Mouse (Mus musculus) gastrocnemius, adult 8-10 months (tissue): ENCODE measurements around the gene Cadm2. TPM values are rescaled to one million over a fixed set of nuclear protein-coding genes. Genes with fewer than 3 reads are reported as not detected.

Experiments used
- DNase-seq, 2 experiments: peaks; one replicate each; pipeline ENCODE4 v3.0.0; 2022; ENCODE audit warnings: low spot score in 2 of 2
- total RNA-seq, 4 experiments: library from RNA; stranded (reverse); gene quantifications; 2 replicates each; pipeline ENCODE4 v1.2.4; 2022

Cadm2 gene
- total RNA-seq, 4 experiments from 2014 or later: 0.09 to 2.5 (median 0.46) TPM

GRCm38 (mm10) chr16:67515549-67515948 lies 105.2 kb downstream of the Cadm2 start:
- no peak for DNase-seq

- DNase-seq: no peak
Observed at GRCm38 (mm10) chr16:67509079-67509478, 111.6 kb downstream of the Cadm2 start.

DNA sequence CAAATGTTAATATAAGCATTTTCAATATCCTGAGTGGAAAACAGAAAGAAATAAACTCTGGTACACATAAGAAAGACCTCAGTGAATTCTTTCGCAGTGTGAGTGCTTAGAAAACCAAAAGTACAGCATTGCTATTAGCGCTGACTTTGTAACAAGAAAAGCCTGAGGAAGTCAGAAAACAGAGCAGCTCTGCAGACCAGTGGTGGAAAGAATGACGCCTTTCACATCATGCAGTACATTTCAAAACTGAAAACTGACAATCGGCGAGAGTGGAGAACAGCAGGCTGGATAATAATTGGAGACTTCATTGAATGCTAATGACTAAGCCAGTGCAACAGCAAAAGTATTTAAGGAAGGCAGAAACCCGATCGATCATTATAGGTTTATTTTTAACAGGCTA lies 138.2 kb downstream of the Cadm2 start:
- no peak for DNase-seq

DNA sequence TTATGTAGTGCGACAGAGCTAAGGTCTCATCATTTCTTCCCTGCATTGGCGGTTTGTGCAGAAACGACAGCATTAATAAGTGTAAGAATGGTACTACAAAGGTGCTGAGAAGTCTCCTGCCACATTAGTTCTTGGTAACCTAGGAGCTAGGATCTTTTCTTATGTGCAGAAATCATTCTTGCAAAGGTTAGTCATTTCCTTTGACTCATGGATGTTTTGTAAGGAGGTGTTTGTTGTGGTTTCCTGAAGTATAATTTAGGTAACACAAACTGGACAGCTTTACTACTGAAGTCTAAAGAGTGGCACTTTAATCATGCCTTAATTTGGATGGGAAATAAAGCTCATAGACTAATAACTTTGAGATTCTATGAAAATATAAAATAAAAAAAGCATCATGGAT lies 153.7 kb downstream of the Cadm2 start:
- DNase-seq: no peak

DNA sequence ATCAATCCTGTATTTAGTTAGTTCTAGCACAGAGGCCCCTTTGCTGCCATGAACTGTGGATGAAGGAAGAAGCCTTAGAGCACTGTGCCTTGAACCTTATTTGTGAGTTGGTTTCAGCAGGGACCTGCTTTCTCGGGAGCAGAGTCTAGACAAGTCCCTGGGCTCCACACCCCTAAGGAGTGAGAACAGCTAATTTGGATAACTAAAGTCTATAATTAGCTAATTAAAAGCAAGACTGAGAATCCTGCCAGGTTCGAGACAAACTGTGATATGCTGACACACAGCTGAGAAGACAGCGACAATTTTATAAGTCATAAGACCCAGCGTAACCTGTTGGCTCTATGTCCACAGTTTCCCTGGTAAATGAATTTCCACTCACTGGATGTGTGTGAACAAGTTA lies 184.4 kb downstream of the Cadm2 start:
- no peak for DNase-seq

DNA sequence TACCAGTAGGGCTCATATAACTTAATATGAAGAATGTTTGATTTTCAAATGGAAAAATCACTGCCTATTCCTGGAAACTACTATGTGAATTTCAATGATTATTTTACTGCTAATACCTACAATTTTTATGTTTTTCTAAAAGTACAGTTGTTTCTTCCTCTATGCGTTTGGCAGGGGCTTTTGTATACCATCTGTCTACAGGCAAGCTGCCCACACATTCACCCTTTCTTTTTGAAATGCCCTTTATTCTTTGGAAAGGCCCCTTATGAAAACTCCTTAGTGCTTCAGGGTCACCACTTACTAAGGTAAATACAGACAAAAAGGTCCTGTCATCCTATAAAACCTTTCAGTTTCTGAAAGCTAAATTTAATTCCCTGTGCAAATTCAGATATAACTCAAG lies 195.3 kb downstream of the Cadm2 start:
- no peak for DNase-seq

DNA sequence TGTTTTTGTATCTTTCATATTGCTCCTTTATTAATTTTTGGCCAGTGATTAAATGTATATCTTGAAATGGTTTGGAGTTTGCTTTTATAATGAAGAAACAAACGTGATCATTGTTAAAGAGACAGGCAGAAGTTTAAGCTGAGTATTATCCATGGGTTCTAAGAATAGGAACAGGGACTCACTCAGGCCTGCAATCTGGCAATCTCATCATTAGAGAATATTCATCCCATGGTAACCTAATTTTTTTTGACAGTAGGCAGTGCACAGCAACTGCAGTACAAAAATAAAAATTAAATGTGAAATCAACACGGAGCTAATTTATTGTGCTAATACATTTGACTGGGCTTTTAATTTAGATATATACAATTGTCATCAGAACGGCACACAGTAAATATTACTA lies 209.8 kb downstream of the Cadm2 start:
- DNase-seq: no peak

GRCm38 (mm10) chr16:67410482-67410881 lies 210.2 kb downstream of the Cadm2 start:
- no peak for DNase-seq

- no peak for DNase-seq
Observed at GRCm38 (mm10) chr16:67367745-67368144, 253.0 kb downstream of the Cadm2 start.

DNA sequence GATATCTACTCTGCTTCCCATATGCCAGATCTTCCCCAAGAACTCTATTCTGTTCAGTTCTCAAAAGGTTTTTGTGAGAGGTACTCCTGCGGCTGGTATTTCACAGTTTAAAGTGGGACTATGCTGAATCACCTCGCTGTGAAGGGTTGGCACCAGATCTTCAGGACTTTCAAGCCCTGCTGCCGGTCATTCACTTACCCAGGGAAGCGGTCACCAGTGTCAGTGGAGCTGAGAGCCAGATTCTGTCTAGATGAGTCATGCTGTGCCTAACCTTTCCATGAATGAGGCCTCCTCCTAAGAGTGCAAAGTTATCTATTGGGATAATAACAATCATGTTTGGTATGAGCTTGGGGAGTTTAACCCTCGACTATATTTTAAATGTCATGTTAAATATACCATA lies 272.7 kb downstream of the Cadm2 start:
- no peak for DNase-seq

GRCm38 (mm10) chr16:67347561-67347960 lies 273.1 kb downstream of the Cadm2 start:
- no peak for DNase-seq

- no peak for DNase-seq
Observed at GRCm38 (mm10) chr16:67346621-67347290, 274.0 kb downstream of the Cadm2 start.

DNA sequence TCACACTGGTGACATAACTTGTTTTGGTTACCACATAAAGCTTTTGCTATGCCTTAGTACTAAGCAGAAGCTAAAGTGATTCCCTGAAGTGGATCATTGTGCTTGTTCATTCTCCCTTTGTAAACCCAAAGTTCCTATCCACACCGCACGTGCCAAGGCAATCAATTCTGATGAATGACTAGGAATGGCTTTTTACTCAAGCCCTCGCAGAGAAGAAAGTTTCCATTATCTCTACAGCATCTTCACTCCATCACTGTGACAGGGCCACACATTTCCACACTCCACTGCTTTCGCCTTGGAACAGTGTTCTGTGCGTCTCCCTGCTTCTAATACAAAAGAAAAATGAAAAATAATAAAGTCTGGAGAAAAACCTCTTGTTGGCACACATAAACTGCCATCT lies 276.5 kb downstream of the Cadm2 start:
- no peak for DNase-seq

- DNase-seq: no peak
Observed at GRCm38 (mm10) chr16:67311033-67311432, 309.7 kb downstream of the Cadm2 start.

DNA sequence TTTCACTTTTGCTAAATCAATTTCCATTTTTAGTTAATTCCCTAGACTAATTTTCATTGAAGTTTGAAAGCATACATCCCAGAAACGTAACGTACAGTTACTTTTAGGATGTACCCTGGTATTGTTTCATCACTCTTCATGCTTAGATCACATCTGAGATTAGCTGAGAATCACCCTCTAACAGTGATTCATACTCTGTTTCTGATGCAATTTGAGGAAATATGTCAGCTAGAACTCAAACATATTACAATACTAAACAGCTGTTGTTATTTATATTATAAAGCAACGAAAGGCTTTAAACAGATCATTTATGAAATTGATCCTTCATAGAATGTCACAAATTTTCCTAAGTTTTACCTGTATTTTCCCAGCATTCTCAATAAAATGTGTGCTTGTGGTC lies 336.0 kb downstream of the Cadm2 start:
- no peak for DNase-seq

DNA sequence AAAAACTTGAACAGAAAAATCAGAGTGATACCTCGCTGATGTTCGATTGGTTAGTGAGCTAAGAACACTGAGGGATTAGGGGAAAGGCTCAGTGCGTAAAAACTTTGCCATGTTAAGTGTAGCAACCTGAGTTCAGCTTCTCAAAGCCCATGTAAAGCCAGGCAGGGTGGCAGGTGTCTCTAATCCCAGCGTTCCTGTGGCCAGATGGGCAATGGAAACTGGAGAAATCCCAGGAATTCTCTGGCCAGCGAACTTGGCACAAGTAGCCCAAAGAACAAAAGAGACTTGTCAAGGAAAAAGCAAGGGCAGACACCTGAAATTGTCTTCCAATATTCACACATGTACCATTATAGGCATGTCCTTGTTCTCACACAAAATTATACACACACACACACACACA lies 377.1 kb downstream of the Cadm2 start:
- no peak for DNase-seq

- DNase-seq: no peak
Observed at GRCm38 (mm10) chr16:67234862-67235261, 385.8 kb downstream of the Cadm2 start.

GRCm38 (mm10) chr16:67226696-67227095 lies 394.0 kb downstream of the Cadm2 start:
- DNase-seq: no peak

- DNase-seq: no peak
Observed at GRCm38 (mm10) chr16:67203329-67203728, 417.4 kb downstream of the Cadm2 start.

DNA sequence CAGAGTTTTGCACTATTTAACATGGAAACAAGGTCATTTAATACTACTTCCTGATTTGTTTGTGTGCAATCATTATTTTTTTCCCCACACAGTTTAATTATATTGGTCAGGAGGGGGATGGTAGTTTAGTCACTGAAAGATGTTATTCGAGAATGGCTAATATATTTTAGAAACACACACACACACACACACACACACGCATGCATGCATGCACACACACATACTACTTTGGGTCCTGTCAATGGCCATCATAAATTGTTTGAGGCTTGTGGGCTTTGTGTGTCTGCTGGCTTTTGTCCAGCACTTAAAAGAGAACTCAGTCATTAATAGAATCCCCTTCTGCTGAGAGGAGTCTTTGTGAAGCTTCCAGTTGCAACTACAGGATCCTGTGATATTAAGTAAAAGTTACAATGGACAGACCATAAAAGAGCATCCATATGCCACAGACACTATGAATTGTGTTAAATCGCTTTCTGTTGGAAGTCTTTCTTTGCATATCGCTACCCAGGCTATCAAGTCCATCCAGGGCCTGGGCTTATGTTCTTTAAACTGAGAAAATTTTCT lies 427.8 kb downstream of the Cadm2 start:
- DNase-seq: no peak

- DNase-seq: no peak
Observed at GRCm38 (mm10) chr16:67192395-67192794, 428.3 kb downstream of the Cadm2 start.

DNA sequence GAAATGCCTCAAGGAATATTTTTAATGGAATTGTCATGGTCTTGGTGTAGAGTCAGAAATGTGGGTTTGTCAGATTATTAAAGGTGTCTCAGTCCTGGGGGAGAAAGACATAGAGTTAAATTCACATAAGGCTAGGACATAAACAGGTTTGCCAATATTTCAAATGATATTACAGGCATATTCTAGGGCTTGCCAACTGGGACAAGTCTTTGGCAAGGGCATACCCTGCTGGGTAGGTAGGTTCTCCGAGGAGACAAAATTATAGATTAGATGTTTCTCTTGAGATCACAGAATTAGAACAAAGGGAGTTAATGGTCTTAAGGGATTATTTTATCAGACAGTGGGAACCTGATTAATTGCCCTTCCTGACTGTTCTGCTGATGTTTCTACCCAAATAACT lies 434.4 kb downstream of the Cadm2 start:
- no peak for DNase-seq

DNA sequence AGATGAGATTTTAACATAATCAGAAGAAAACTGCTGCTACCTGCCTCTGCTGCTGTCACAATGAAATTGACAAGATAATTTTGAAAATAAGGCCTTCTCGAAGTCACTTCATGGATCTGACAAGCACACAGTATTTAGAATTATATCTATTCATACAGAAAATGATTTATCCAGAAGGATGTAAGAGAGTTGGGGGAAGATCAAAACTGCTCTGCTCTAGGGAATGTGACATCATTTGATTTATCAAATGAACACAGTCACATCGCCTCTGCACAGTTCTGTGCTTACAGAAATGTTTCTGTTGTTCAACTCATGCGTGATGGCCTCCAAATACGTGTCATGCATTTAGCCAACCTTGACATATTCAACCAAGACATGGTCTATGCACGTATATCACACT lies 437.8 kb downstream of the Cadm2 start:
- DNase-seq: no peak

- no peak for DNase-seq
Observed at GRCm38 (mm10) chr16:67175386-67175785, 445.3 kb downstream of the Cadm2 start.
